Mouse (Mus musculus): ENCODE results near the gene Nup88. TPM values are rescaled to one million over a fixed set of nuclear protein-coding genes. Genes with fewer than 3 reads are reported as not detected.

Gene Nup88
- polyA plus RNA-seq (2017; shearing (Covaris generic)), result 109 TPM

DNA sequence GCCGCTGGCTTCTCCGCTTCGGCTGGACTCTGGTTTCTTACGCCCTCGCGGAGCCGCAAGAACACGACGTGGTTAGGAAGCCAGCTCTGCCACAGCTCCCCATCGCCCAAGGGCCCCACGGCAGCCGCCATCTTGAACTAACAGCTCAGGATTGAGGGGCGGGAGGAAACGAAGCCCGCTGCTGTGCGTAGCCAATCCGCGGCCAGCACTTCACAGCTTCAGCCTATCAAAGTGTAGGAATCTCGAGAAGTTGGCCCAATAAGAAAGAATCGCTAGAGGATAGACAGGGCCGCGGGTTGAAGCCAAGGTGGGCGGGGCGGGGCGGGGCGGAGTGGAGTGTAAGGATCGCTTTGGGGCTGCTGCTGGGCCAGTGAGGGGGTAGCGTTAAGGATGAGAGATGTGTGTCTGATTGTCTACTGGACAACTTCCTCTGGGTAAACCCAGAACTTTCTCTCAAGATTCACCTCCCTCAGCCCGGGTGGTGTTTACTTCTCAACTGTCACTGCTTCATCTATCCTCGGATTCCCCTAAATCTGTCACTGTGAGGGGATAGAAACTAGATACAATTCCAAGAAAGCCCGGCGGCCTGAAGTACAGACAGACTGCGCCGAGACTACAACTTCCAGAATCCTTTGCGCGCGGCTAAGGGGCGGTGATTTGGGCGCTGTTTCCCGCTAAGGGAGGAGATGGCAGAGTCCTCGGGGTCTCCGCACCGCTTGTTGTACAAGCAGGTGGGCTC lies at the start of gene Nup88, which contains the start of gene Rpain:
Gene Nup88 (minus strand): TSS at position 153 of the 739 bp plus-strand sequence.
Gene Rpain (plus strand): TSS at position 393 of the 739 bp plus-strand sequence.

DNA sequence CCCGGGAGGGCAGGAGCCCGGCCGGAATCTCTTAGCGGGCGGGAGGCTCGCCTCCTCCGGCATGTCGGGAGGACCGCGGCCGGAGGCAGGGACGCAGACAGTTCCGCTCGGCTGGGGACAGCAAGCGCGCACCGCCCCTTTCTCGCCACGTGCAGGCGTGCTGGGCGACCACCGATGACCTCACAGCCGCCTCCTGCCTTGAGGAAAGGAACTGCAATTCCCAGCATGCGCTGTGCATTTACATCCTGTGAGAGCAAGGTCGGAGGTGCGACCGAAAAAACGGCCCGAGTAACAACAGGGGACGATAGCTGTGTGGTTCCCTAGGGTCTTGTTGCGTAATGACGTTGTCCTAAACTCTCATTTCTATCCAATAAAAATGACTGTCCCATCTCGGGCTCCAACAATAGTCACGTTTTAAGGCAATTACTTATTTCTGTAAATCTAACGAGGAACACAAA lies 34.6 kb upstream of the Nup88 start, which contains the start of gene Dhx33:
Gene Dhx33 (minus strand): TSS at position 122 of the 458 bp plus-strand sequence.

DNA sequence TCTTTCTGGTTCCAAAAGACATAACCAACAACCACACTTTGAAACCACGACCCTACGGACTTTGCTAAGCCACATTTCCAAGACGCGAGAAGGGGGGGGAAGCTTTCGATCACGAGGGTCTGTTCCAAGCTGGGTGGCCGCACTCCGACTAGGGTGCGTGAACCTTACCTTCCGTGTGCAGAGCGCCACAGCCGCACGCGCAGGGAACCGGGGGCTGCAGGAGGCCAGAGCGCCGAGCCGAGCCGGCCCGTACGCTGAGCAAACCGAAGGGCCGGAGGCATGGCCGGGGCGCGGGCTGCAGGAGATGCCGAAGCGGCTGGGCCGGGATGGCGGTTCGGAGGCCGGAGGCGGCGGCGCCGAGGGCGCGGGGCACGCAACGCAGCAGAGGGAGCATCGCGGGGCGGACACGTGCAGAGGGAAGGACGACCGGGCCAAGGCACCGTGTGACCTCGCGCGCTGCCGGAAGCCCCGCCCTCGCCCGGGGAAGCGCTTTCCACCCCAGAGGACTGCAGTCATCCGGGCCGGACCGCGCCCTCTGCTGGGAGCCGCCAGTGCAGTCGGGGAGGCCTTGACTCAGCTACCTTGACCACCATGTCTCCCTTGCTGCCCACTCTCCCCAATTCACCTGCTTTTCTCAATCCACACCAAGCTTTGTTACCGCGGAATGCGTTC lies 12.9 kb upstream of the Nup88 start, which contains the start of gene C1qbp:
Gene C1qbp (minus strand): TSS at position 470 of the 672 bp plus-strand sequence.

Other genes with a start within 250 kb of the Nup88 start
- 5.4 TPM for gene Zfp3, start 205.8 kb downstream of the Nup88 start, polyA plus RNA-seq (2017; shearing (Covaris generic))
- gene Scimp, start 157.4 kb downstream of the Nup88 start, polyA plus RNA-seq (2017; shearing (Covaris generic)), result 0.60 TPM
- 12.2 TPM for gene Rabep1, start 125.2 kb downstream of the Nup88 start, polyA plus RNA-seq (2017; shearing (Covaris generic))
- gene Rpain, start 240 bp upstream of the Nup88 start, polyA plus RNA-seq (2017; shearing (Covaris generic)), result 103 TPM
- 20.3 TPM for gene C1qbp, start 13.1 kb upstream of the Nup88 start, polyA plus RNA-seq (2017; shearing (Covaris generic))
- gene Dhx33, start 34.5 kb upstream of the Nup88 start, polyA plus RNA-seq (2017; shearing (Covaris generic)), result 16.1 TPM
- 44.8 TPM for gene Mis12, start 49.6 kb upstream of the Nup88 start, polyA plus RNA-seq (2017; shearing (Covaris generic))
- 101 TPM for gene Derl2, start 49.9 kb upstream of the Nup88 start, polyA plus RNA-seq (2017; shearing (Covaris generic))
- gene 6330403K07Rik, start 63.5 kb upstream of the Nup88 start, polyA plus RNA-seq (2017; shearing (Covaris generic)), result 20.0 TPM
- 0.93 TPM for gene Nlrp1a, start 174.7 kb upstream of the Nup88 start, polyA plus RNA-seq (2017; shearing (Covaris generic))